Mouse (Mus musculus): Measurements from ENCODE around the gene Tex44.

GRCm38 (mm10) chr1:86423879-86424278 is 2.2 kb upstream of the Tex44 start:
- no peak for TF ChIP-seq GATA1 (IDR thresholded peaks at IDR 0.05; ENCODE audit: borderline replicate concordance, low read length)
- no peak for TF ChIP-seq FLI1 (IDR thresholded peaks at IDR 0.05; ENCODE audit: low read length)
